Mouse (Mus musculus) layer of hippocampus, adult 11-12 months (tissue): Measurements from ENCODE around the gene Ifi211.
"Not testable (repeated sequence)": the region's sequence is repeated elsewhere in the genome, so short reads cannot be mapped to it uniquely, and the experiment has no call there.

Experiments used
- DNase-seq: peaks from one replicate; pipeline ENCODE4 v3.0.0; 2022; ENCODE audit warnings: low spot score

Gene Ifi211

GRCm38 (mm10) chr1:173912548-173913255 lies at the start of gene Ifi211:
Ifi211 (minus strand) TSS chr1:173913046.
- DNase-seq: not testable (repeated sequence)

DNA sequence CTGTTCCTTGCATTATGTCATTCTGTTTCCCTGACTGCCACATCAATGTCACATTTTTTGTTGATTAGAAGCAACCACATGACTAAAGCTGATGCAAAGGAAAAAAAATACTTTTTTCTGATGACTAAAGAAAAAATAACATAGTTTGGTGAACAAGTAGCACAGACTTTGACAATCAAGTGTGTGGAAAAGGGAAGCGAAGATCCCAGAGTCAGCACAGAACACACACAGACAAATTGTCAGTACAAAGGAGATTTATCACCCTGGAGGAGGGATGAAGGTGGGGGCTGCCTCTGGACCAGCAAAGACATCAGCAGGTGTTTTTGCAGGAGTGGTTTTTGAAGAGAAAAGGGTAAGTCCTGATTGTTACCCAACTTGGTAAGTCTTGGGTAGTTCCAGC lies 48.6 kb upstream of the Ifi211 start:
- not testable (repeated sequence) for DNase-seq

GRCm38 (mm10) chr1:173959998-173960397 lies 47.2 kb upstream of the Ifi211 start:
- DNase-seq: not testable (repeated sequence)

- not testable (repeated sequence) for DNase-seq
Observed at GRCm38 (mm10) chr1:173955839-173956527, 43.1 kb upstream of the Ifi211 start.

GRCm38 (mm10) chr1:173955071-173955796 lies 42.4 kb upstream of the Ifi211 start:
- DNase-seq: no peak

- no peak for DNase-seq
Observed at GRCm38 (mm10) chr1:173953563-173953962, 40.7 kb upstream of the Ifi211 start.

- DNase-seq: not testable (repeated sequence)
Observed at GRCm38 (mm10) chr1:173949044-173949443, 36.2 kb upstream of the Ifi211 start.

DNA sequence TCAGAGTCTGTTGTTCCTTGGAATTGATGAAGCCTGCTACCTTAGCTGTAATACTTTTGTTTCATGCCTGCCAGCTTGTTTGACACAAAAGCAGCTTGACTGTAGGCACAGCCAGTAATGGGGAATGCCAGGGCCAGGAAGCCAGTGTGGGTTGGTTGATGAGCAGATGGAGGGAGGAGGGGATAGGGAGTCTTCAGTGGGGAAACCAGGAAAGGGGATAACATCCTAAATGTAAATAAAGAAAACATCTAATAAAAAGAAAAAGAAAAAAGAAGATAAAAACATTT lies 29.9 kb upstream of the Ifi211 start:
- peak; percentile 41 for DNase-seq

DNA sequence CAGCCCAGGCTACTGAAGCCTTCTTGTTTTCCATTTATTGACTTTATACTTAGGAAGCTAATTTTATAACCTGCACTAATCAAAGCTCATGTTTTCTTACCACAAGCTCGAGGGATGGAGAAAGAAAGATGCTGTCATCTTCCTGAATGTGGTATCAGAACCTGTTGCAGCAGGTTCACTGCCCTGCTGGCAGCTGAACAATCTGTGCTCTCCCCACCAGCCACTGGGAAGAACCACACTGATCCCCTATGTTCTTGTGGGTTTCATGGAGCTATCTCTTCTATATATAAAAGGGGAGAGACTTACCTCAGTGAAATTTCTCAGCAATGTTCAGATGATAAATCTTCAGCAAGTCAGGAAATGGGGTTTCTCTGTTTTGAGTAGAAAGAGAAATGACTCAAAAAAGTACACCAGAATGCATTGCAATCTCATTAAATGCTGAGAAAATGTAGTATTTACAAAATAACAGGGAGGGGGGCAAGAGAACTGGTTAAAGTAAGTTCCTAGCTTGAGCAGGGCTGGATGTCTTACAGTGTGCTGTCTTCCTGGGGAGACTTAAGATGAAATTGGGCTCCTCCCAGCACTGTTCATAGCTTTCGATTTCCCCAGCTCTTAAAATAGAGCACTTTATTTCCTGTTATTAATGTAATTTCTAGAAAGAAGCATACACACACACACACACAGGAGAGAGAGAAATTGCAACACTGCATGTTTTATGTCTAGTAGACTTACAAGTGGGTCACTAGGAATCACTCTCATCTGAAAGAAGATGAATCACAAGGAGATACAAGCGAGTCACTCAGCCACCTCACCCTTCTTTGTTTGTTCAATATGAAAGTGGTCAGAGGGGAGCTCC lies 29.3 kb upstream of the Ifi211 start, which contains the start of the genes Mndal and Ifi203:
Gene Mndal, minus strand, starts transcription at position 568 of the 856 bp plus-strand sequence.
Gene Ifi203, minus strand, starts transcription at position 749 of the 856 bp plus-strand sequence.
- not testable (repeated sequence) for DNase-seq

DNA sequence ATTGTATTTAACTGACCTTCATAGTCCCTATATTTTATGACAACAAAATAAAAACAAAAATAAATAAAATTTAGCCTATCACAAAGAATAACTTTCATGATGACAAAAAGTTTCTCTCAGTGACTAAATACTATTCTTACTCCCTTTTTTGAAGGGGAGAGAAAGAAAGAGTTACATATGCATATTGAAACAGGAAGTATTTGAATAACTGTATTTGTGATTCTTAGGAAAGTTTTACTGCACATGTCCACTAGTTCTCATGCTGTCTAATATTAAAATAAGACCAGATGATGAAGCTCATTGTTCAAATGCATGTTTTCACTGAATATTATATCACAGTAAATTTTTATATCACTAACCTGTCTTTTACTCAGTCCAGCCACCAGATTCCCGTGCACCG lies 28.7 kb upstream of the Ifi211 start:
- DNase-seq: not testable (repeated sequence)

GRCm38 (mm10) chr1:173919279-173919678 lies 6.4 kb upstream of the Ifi211 start:
- DNase-seq: not testable (repeated sequence)

- DNase-seq: no peak
Observed at GRCm38 (mm10) chr1:173914559-173914958, 1.7 kb upstream of the Ifi211 start.

GRCm38 (mm10) chr1:173913256-173913791 lies 478 bp upstream of the Ifi211 start:
- not testable (repeated sequence) for DNase-seq

GRCm38 (mm10) chr1:173911808-173912464 lies 910 bp downstream of the Ifi211 start:
- no peak for DNase-seq

- not testable (repeated sequence) for DNase-seq
Observed at GRCm38 (mm10) chr1:173908390-173908789, 4.5 kb downstream of the Ifi211 start.

DNA sequence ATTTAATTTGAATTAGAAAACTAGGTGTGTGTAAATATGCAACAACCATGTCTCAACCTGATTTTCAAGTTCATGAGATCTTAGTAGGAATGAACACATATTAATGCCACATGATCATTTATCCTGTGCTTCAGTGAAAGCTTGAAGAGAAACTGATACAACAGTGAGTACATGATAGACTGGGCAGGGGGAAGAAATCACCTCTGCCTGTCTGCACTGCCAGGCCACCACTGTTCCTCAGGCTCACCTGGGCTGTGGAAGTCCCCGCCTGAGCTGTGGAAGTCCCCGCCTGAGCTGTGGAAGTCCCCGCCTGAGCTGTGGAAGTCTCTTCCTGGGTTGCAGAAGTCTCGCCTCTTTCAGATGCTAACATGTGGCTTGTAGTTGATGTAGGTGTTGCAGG lies 7.0 kb downstream of the Ifi211 start:
- DNase-seq: not testable (repeated sequence)

DNA sequence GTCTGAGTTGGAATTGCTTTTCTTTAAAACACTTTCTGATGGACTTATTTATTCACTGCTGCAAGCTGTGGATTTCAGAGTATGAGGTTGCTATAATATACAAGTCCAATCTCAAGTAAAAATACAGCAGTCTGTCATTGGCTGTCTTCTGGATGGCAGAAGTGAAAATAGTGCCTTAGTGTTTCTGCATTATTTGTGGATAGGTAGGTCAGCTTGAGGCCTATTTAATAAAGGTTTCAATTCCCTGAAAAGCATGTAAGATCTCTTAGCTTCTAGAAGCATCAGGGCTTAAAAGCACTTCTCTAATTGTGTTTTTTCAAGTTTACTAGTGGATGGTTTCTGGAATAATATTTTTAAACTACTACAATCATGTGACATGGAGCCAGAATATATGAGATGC lies 23.1 kb downstream of the Ifi211 start:
- not testable (repeated sequence) for DNase-seq

- not testable (repeated sequence) for DNase-seq
Observed at GRCm38 (mm10) chr1:173887026-173887787, 25.6 kb downstream of the Ifi211 start.

GRCm38 (mm10) chr1:173880004-173880666 lies 32.7 kb downstream of the Ifi211 start:
- peak; percentile 56 for DNase-seq
